Mouse (Mus musculus): ENCODE data around the gene Taf15.

The Taf15 gene

GRCm38 (mm10) chr11:83472324-83473234 is at the start of gene Taf15:
Gene Taf15 (plus strand): TSS chr11:83473086.
- DNase-seq (ENCODE audit: low read depth), result peak; percentile 99

GRCm38 (mm10) chr11:83424681-83425080 is 48.2 kb upstream of the Taf15 start:
- peak; percentile 88 for DNase-seq (ENCODE audit: low read depth)

- no peak for DNase-seq (ENCODE audit: low read depth)
Observed at GRCm38 (mm10) chr11:83426964-83427363, 45.9 kb upstream of the Taf15 start.

- no peak for DNase-seq (ENCODE audit: low read depth)
Observed at GRCm38 (mm10) chr11:83429355-83429754, 43.5 kb upstream of the Taf15 start, which contains the start of gene Gas2l2. Gene Gas2l2 (minus strand): TSS chr11:83429455.

GRCm38 (mm10) chr11:83432533-83432932 is 40.4 kb upstream of the Taf15 start:
- DNase-seq (ENCODE audit: low read depth), result no peak

- DNase-seq (ENCODE audit: low read depth), result no peak
Observed at GRCm38 (mm10) chr11:83437377-83437776, 35.5 kb upstream of the Taf15 start, which contains the start of gene 1700020L24Rik. Gene 1700020L24Rik (plus strand): TSS chr11:83437677.

GRCm38 (mm10) chr11:83439426-83440060 is 33.3 kb upstream of the Taf15 start:
- DNase-seq (ENCODE audit: low read depth), result peak; percentile 57

GRCm38 (mm10) chr11:83440081-83441064 is 32.5 kb upstream of the Taf15 start:
- DNase-seq (ENCODE audit: low read depth), result peak; percentile 98

- no peak for DNase-seq (ENCODE audit: low read depth)
Observed at GRCm38 (mm10) chr11:83441235-83441634, 31.7 kb upstream of the Taf15 start.

GRCm38 (mm10) chr11:83442596-83443267 is 30.2 kb upstream of the Taf15 start:
- DNase-seq (ENCODE audit: low read depth), result peak; percentile 90

GRCm38 (mm10) chr11:83443824-83444223 is 29.1 kb upstream of the Taf15 start:
- no peak for DNase-seq (ENCODE audit: low read depth)

- DNase-seq (ENCODE audit: low read depth), result no peak
Observed at GRCm38 (mm10) chr11:83445001-83445400, 27.9 kb upstream of the Taf15 start.

GRCm38 (mm10) chr11:83447612-83448011 is 25.3 kb upstream of the Taf15 start:
- no peak for DNase-seq (ENCODE audit: low read depth)

- no peak for DNase-seq (ENCODE audit: low read depth)
Observed at GRCm38 (mm10) chr11:83448021-83448926, 24.6 kb upstream of the Taf15 start.

GRCm38 (mm10) chr11:83448927-83449236 is 24.0 kb upstream of the Taf15 start:
- peak; percentile 58 for DNase-seq (ENCODE audit: low read depth)

GRCm38 (mm10) chr11:83449298-83449697 is 23.6 kb upstream of the Taf15 start:
- no peak for DNase-seq (ENCODE audit: low read depth)

GRCm38 (mm10) chr11:83450550-83450949 is 22.3 kb upstream of the Taf15 start:
- no peak for DNase-seq (ENCODE audit: low read depth)

GRCm38 (mm10) chr11:83451281-83451680 is 21.6 kb upstream of the Taf15 start:
- no peak for DNase-seq (ENCODE audit: low read depth)

- peak; percentile 25 for DNase-seq (ENCODE audit: low read depth)
Observed at GRCm38 (mm10) chr11:83454548-83454947, 18.3 kb upstream of the Taf15 start.

- DNase-seq (ENCODE audit: low read depth), result no peak
Observed at GRCm38 (mm10) chr11:83455608-83456007, 17.3 kb upstream of the Taf15 start.

All from NIH3T3 (cell line).